Mouse (Mus musculus): ENCODE measurements around the gene Slc13a4.

Gene Slc13a4

GRCm38 (mm10) chr6:35303355-35303900 is 4.5 kb downstream of the Slc13a4 start:
- no peak for DNase-seq (ENCODE audit: low spot score in 2 of 2)

- DNase-seq (ENCODE audit: low spot score in 2 of 2) = no peak
Measured at GRCm38 (mm10) chr6:35302581-35302980, 5.3 kb downstream of the Slc13a4 start.

GRCm38 (mm10) chr6:35298323-35298722 is 9.6 kb downstream of the Slc13a4 start:
- DNase-seq (ENCODE audit: low spot score in 2 of 2) = no peak

- DNase-seq (ENCODE audit: low spot score in 2 of 2) = no peak
Measured at GRCm38 (mm10) chr6:35297516-35298227, 10.3 kb downstream of the Slc13a4 start.

DNA sequence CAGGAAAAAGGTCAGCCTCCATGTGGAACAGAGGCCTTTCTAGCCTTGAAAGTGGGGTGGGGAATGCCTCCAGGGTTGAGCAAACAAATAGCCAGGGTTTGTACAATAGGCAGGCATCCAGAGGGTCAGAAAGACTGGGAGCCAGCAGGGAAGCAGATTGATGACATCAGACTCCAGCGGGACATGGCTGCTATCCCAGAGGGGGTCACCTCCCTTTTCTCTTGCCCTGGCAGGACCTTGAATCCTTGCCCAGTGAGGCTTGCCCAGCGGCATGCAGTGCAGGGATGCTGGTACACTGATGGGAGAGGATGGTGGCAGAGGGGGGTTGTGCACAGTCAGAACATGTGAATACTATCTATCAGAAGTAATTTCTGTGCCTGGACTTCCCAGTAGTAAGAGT is 10.9 kb downstream of the Slc13a4 start:
- DNase-seq (ENCODE audit: low spot score in 2 of 2) = no peak

GRCm38 (mm10) chr6:35294964-35295363 is 13.0 kb downstream of the Slc13a4 start:
- DNase-seq (ENCODE audit: low spot score in 2 of 2) = no peak

GRCm38 (mm10) chr6:35289676-35290075 is 18.3 kb downstream of the Slc13a4 start:
- no peak for DNase-seq (ENCODE audit: low spot score in 2 of 2)

- DNase-seq (ENCODE audit: low spot score in 2 of 2) = no peak
Measured at GRCm38 (mm10) chr6:35288920-35289319, 19.0 kb downstream of the Slc13a4 start.

GRCm38 (mm10) chr6:35288114-35288761 is 19.7 kb downstream of the Slc13a4 start:
- peak in 1 of 2 experiments; percentile 28 for DNase-seq (ENCODE audit: low spot score in 2 of 2)

DNA sequence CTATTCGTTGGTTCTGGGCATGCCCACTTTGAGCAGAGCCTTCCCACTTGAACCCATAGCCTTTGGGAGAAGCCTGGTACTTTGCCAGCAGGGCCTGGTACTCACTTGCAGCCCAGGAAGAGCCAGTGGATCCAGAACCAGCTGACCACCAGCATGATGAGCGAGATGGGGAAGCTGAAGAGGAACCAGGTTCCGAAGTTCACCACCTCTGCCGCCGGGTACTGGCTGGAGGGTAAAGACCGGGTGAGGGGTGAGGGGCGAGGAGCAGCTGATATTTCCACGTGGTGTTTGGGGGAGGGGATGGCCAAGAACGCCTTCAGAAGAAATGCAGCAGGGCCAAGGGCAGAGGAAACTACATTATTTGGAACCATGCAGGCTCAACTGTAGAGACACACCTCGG is 28.6 kb downstream of the Slc13a4 start:
- DNase-seq (ENCODE audit: low spot score in 2 of 2) = no peak

DNA sequence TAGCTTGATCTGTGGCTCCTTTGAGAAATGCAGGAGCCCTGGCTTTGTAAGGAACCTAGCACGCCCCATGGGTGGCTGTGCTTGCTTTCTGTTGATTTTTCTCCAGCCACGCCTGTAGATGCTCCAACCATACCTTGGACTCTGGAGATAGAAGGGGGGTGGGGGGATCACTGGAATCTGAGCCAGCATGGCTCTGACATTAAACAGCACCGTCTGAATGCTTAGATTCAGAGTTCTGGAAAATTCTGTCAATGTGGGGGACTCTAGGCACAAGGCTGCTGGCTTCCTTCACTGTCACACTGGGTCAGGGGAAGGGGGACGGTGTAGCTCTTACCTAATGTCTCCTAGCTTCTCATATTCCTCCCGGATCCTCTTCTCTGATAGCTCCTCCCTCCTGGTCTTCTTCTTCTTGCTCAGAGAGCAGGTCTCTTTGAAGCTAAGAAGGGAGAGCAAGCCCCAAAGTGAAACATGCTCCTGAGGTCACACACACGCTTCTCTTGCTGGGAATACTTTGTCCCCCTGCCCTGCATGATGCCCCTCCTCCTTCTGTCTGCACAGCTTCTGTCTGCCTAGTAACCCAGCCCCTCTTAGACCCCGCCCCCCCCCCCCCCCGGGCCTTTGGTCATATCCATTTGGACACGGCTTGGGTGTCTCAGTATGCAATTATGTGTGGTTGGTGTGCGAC is 29.9 kb downstream of the Slc13a4 start:
- DNase-seq (ENCODE audit: low spot score in 2 of 2) = no peak

- DNase-seq (ENCODE audit: low spot score in 2 of 2) = no peak
Measured at GRCm38 (mm10) chr6:35273391-35274082, 34.4 kb downstream of the Slc13a4 start.

- DNase-seq (ENCODE audit: low spot score in 2 of 2) = no peak
Measured at GRCm38 (mm10) chr6:35271868-35272765, 35.8 kb downstream of the Slc13a4 start.

GRCm38 (mm10) chr6:35271094-35271855 is 36.7 kb downstream of the Slc13a4 start:
- no peak for DNase-seq (ENCODE audit: low spot score in 2 of 2)

DNA sequence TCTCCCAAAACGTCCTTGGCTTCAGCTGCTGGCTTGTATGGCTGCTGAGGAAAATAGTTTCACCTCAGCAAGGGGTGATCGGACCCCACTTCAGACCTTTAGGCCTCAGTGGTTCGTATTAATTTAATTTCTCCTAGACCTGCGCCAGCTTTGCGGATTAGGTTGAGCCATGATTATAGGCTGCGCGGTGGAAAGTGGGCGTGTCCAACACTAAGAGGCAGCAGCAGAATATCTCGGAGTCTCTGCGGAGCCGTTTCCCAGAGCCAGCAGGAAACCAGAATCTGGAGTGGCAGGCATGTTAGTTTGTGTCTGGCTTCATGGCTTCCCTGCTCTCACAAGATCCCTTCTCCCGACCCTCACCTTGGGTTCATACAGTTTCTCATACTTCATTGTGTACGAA is 38.3 kb downstream of the Slc13a4 start:
- no peak for DNase-seq (ENCODE audit: low spot score in 2 of 2)

DNA sequence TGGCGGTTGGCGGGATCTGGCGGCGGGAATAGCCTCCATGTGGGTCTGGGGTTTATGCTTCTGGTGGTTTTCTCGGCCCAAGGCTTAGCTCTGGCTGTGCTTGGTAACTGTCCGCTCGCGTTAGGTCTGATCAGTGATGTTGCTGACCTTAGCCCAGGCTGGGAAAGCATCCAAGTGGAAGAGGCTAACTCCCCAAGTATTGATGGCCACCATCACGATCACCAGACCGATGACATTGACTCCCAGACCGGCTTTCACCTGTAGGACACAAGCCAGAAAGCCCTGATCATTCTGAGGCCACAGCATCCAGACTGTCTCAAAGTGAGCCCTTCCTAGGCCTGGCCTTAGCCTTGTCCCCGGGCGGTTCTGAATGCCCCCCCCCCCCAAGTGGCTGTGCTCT is 39.2 kb downstream of the Slc13a4 start:
- no peak for DNase-seq (ENCODE audit: low spot score in 2 of 2)

- no peak for DNase-seq (ENCODE audit: low spot score in 2 of 2)
Measured at GRCm38 (mm10) chr6:35265580-35266278, 42.2 kb downstream of the Slc13a4 start.

DNA sequence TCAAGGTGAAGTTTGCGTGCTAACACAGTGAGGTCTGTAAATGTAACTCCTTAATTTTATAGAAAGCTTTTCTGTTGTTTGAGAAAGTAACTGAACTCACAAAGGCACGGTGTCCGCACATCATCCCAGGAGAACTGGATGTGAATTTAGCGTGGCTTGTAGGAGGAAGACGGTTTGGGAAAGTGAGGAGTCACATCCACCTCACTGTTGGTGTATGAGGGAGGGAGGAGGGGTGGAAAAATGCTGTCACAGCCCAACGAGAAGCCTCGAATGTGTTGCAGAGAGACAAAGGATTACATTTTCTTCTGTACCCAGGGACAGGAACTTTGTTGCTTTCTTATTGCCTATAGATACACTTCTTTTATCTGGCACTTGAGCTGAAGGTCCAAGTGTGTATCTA is 47.4 kb downstream of the Slc13a4 start:
- no peak for DNase-seq (ENCODE audit: low spot score in 2 of 2)

DNA sequence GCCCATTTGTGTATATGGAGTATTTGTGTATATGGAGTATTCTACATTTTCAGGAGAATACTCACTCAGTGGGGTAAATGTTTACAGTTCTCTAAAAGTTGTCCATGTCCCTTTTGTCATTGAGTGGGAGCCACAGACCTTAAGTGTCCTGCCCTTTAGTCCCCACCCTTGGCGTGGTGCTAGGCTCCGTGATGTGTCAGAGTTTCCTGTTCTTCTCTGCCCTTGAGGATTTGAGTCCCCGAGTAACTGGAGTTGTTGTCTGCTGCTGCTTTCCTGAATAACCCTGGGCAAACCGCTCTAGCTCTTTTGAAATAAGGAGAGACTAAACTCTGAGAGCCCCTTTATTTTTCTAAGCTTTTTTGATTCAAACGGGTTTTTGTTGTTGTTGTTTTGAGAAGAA is 48.4 kb downstream of the Slc13a4 start:
- DNase-seq (ENCODE audit: low spot score in 2 of 2) = no peak

DNA sequence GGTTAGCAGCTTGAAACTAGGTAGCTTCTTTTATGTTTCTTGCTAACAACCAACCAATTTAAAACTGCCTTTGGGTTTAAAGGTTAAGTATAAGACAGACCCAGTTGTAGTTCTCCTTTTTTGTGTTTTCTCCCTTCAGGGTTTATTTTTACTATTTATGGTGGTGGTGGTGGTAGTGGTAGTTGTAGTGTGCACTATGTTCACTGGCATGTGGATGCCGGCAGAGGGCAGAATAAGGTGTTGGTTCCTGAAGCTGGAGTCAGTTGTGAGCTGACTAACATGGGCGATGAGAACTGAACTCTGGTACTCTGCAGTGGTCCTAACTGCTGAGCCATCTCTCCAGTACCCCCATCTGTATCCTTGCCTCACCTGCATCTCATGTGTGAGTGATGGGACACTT is 49.0 kb downstream of the Slc13a4 start:
- DNase-seq (ENCODE audit: low spot score in 2 of 2) = no peak
